ENCODE assay signal across 23 mouse cellular contexts in the genomic region with DNA sequence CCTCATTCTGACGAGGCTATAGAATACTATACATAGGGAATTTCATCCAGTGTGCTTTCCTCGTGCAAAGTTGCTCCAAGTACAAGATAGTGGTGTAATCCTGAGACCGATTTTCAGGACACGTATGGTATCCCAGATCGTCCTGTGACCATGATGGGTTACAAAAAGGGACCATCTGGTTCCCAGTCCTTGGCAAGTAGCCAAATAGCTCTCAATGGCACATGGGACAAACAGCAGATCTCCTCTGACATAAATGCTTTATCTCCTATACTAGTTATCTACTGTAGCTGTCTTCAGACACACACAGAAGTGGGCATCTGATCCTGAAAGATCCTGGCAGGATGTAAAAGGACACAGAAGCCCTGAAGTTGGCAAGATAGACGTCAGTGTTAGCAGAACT. TPM values are rescaled to one million over a fixed set of nuclear protein-coding genes. Genes with fewer than 3 reads are reported as not detected.
DNase-seq lines count a peak whose midpoint lies in the region; ATAC-seq and TF ChIP-seq lines count a peak whose summit lies in the region.
"Had no signal": no experiment of that assay in that cellular context is flagged by ENCODE, and none has a peak within 500 bp of the region (broad histone marks: within the 10 kb centered on the region; RNA-seq: fewer than 3 reads in every experiment).

No protein-coding gene starts in this region.

- no peaks in the 10 kb centered on the region for H3K36me3 ChIP-seq in heart, embryonic 10.5 days
- no peaks in the 10 kb centered on the region for H3K36me3 ChIP-seq in midbrain, embryonic 14.5 days (ENCODE audit: control insufficient read depth, insufficient read depth, low read length)
- H3K36me3 ChIP-seq in midbrain, embryonic 10.5 days = no peaks in the 10 kb centered on the region
- H3K36me3 ChIP-seq in intestine, postnatal 0 days (ENCODE audit: control insufficient read depth, insufficient read depth) = no peaks in the 10 kb centered on the region
- H3K36me3 ChIP-seq: embryonic facial prominence, embryonic 10.5 days; forebrain, embryonic 15.5 days; G1E; heart, embryonic 15.5 days had no signal

- H3K27ac ChIP-seq in heart, embryonic 10.5 days = no peak overlapping the region
- no peak overlapping the region for H3K27ac ChIP-seq in midbrain, embryonic 14.5 days (replicated peaks; ENCODE audit: low read depth, low read length)
- no peak overlapping the region for H3K27ac ChIP-seq in midbrain, embryonic 10.5 days (replicated peaks)
- no peak overlapping the region for H3K27ac ChIP-seq in intestine, postnatal 0 days (ENCODE audit: low read depth, low read length)
- H3K27ac ChIP-seq: embryonic facial prominence, embryonic 10.5 days; forebrain, embryonic 15.5 days; heart, embryonic 15.5 days had no signal

- H3K4me1 ChIP-seq in heart, embryonic 10.5 days = no peaks in the 10 kb centered on the region
- no peaks in the 10 kb centered on the region for H3K4me1 ChIP-seq in midbrain, embryonic 14.5 days (ENCODE audit: control insufficient read depth, insufficient read depth, low read length)
- H3K4me1 ChIP-seq in midbrain, embryonic 10.5 days = no peaks in the 10 kb centered on the region
- H3K4me1 ChIP-seq in intestine, postnatal 0 days (replicated peaks; ENCODE audit: control insufficient read depth, insufficient read depth, low read length) = no peaks in the 10 kb centered on the region
- H3K4me1 ChIP-seq: embryonic facial prominence, embryonic 10.5 days; forebrain, embryonic 15.5 days had no signal

- no peak overlapping the region for H3K4me2 ChIP-seq in midbrain, embryonic 14.5 days (ENCODE audit: low read length)
- no peak overlapping the region for H3K4me2 ChIP-seq in intestine, postnatal 0 days (replicated peaks; ENCODE audit: low read depth)
- H3K4me2 ChIP-seq: forebrain, embryonic 15.5 days; heart, embryonic 11.5 days; heart, embryonic 15.5 days had no signal

- WGBS in heart, embryonic 10.5 days = 78% methylated on average over 6 of the region's 6 CpGs
- WGBS in midbrain, embryonic 14.5 days = 77% methylated on average over 6 of the region's 6 CpGs
- WGBS in midbrain, embryonic 10.5 days = 85% methylated on average over 6 of the region's 6 CpGs
- whole genome bisulfite sequencing in intestine, postnatal 0 days = 81% methylated on average over 6 of the region's 6 CpGs

- no peak for ATAC-seq in cerebellum, adult (ENCODE audit: insufficient number of reproducible peaks, low FRiP score, low TSS enrichment)
- no peak for ATAC-seq in midbrain, embryonic 14.5 days (ENCODE audit: low FRiP score, low TSS enrichment)
- no peak for ATAC-seq in intestine, postnatal 0 days
- ATAC-seq: activated CD4-positive, CD25-positive, alpha-beta regulatory T cell, adult 4 months; CD4-positive, CD25-positive, alpha-beta regulatory T cell, adult 4 months; forebrain, embryonic 15.5 days; hindbrain, embryonic 16.5 days had no signal

- intact Hi-C loops in heart, postnatal 25 days (cut with DNase I) = no loop called here

- TF ChIP-seq CTCF in intestine, postnatal 0 days (IDR thresholded peaks at IDR 0.05; ENCODE audit: low read depth) = no peak

- DNase-seq in cerebellum, postnatal 10 days = peak; percentile 51 to 72
- peak; percentile 24 for DNase-seq in heart, embryonic 10.5 days (ENCODE audit: low spot score)
- DNase-seq in heart, postnatal 25 days (ENCODE audit: low spot score) = no peak
- DNase-seq in midbrain, embryonic 14.5 days = peak; percentile 5
- DNase-seq in midbrain, embryonic 10.5 days (ENCODE audit: low spot score) = no peak
- DNase-seq in MN1 (ENCODE audit: low spot score) = peak; percentile 61
- DNase-seq: adrenal gland, postnatal 14 days; B cell, adult 2 months; cerebellum, adult 11 months; cerebellum, adult 9-10 months; gastrocnemius, postnatal 36 days; heart, adult 18-20 months; heart, postnatal 14 days had no signal

- H3K9ac ChIP-seq in midbrain, embryonic 14.5 days (replicated peaks; ENCODE audit: low read length) = no peak overlapping the region
- H3K9ac ChIP-seq in intestine, postnatal 0 days (ENCODE audit: low read depth, low read length) = no peak overlapping the region
- H3K9ac ChIP-seq: forebrain, embryonic 15.5 days; heart, embryonic 15.5 days had no signal

- H3K9me3 ChIP-seq in heart, embryonic 10.5 days = no peaks in the 10 kb centered on the region; the same call in 1 of the 2 replicates
- H3K9me3 ChIP-seq in midbrain, embryonic 14.5 days (ENCODE audit: control insufficient read depth, low read length) = no peaks in the 10 kb centered on the region
- H3K9me3 ChIP-seq in midbrain, embryonic 10.5 days (replicated peaks) = peaks cover 8% of the 10 kb centered on the region; the same call in 1 of the 2 replicates
- no peaks in the 10 kb centered on the region for H3K9me3 ChIP-seq in intestine, postnatal 0 days (ENCODE audit: control insufficient read depth)
- H3K9me3 ChIP-seq: forebrain, embryonic 15.5 days; G1E; heart, embryonic 15.5 days had no signal

- H3K27me3 ChIP-seq in heart, embryonic 10.5 days (ENCODE audit: insufficient read depth, poor library complexity, severe bottlenecking) = no peaks in the 10 kb centered on the region
- no peaks in the 10 kb centered on the region for H3K27me3 ChIP-seq in midbrain, embryonic 14.5 days (ENCODE audit: control insufficient read depth, insufficient read depth, low read length)
- no peaks in the 10 kb centered on the region for H3K27me3 ChIP-seq in midbrain, embryonic 10.5 days (ENCODE audit: low read depth, poor library complexity, severe bottlenecking)
- no peaks in the 10 kb centered on the region for H3K27me3 ChIP-seq in intestine, postnatal 0 days (replicated peaks; ENCODE audit: control insufficient read depth, insufficient read depth, low read length)
- H3K27me3 ChIP-seq: forebrain, embryonic 15.5 days; heart, embryonic 15.5 days had no signal

- H3K4me3 ChIP-seq in heart, embryonic 10.5 days = no peak overlapping the region
- no peak overlapping the region for H3K4me3 ChIP-seq in midbrain, embryonic 14.5 days (replicated peaks; ENCODE audit: low read depth, low read length)
- H3K4me3 ChIP-seq in midbrain, embryonic 10.5 days = no peak overlapping the region
- H3K4me3 ChIP-seq in intestine, postnatal 0 days (ENCODE audit: low read depth, low read length) = no peak overlapping the region
- H3K4me3 ChIP-seq: embryonic facial prominence, embryonic 10.5 days; forebrain, embryonic 15.5 days; heart, embryonic 15.5 days had no signal

RNA-seq across cellular contexts. Expression of a gene that starts 32.2 kb away (rescaled TPM):
- polyA plus RNA-seq in heart, embryonic 10.5 days (2016; fragmentation: Nextera tagmentation; extraction: Ambion mirVana) = 38.0 and 41.0 TPM in 2 replicates
- 10 to 100 TPM; 18.2 TPM for total RNA-seq in heart, postnatal 25 days (2021)
- polyA plus RNA-seq in midbrain, embryonic 14.5 days (2014; fragmentation: Nextera tagmentation; extraction: Ambion mirVana) = 37.0 and 48.9 TPM in 2 replicates
- 45.2 and 47.8 TPM in 2 replicates for polyA plus RNA-seq in midbrain, embryonic 10.5 days (2016; fragmentation: Nextera tagmentation; extraction: Ambion mirVana)
- polyA plus RNA-seq in intestine, postnatal 0 days (2015; fragmentation: Nextera tagmentation; extraction: Ambion mirVana) = 24.1 and 25.2 TPM in 2 replicates

RNA-seq across cellular contexts. Expression of a gene that starts 53.3 kb away (rescaled TPM):
- polyA plus RNA-seq in heart, embryonic 10.5 days (2016; fragmentation: Nextera tagmentation; extraction: Ambion mirVana) = 15.7 and 15.9 TPM in 2 replicates
- 1 to 10 TPM; 6.7 to 7.3 TPM for total RNA-seq in heart, postnatal 25 days (2021)
- 33.9 and 34.3 TPM in 2 replicates for polyA plus RNA-seq in midbrain, embryonic 14.5 days (2014; fragmentation: Nextera tagmentation; extraction: Ambion mirVana)
- polyA plus RNA-seq in midbrain, embryonic 10.5 days (2016; fragmentation: Nextera tagmentation; extraction: Ambion mirVana) = 26.9 and 32.1 TPM in 2 replicates
- polyA plus RNA-seq in intestine, postnatal 0 days (2015; fragmentation: Nextera tagmentation; extraction: Ambion mirVana) = 4.7 and 6.3 TPM in 2 replicates

Comparison
In these comparisons a context has a peak if more than half of its experiments do, and no peak if none do; other contexts are left out.
1. DNase-seq: peak in cerebellum, postnatal 10 days (2 of 2), heart, embryonic 10.5 days (single experiment), midbrain, embryonic 14.5 days (single experiment) and MN1 (single experiment); none in heart, postnatal 25 days (single experiment) and midbrain, embryonic 10.5 days (single experiment).